ENCODE assay signal across 1 mouse cellular context in genomic region chr3:94953764-94954616, GRCm38 (mm10).
TF ChIP-seq lines count a peak whose summit lies in the region.

Gene Rfx5, plus strand, starts transcription at chr3:94954075.

TF ChIP-seq in CH12.LX, 34 proteins besides CTCF, POLR2A, EP300 and RAD21 (continued from another document):
- TF ChIP-seq RCOR1 (conservative IDR thresholded peaks at IDR 0.05; ENCODE audit: low read depth, low read length): 0 out of 2 replicates have a peak, but pooled peaks have one; percentile 64
- TF ChIP-seq JUN (IDR thresholded peaks at IDR 0.05; ENCODE audit: insufficient read depth, low read depth, low read length): no peak
- no peak for TF ChIP-seq USF2 (conservative IDR thresholded peaks at IDR 0.05; ENCODE audit: low read depth, low read length)
- no peak; the same call in 1 of the 2 replicates for TF ChIP-seq HCFC1 (IDR thresholded peaks at IDR 0.05; ENCODE audit: low read depth, low read length)
- TF ChIP-seq UBTF (IDR thresholded peaks at IDR 0.05; ENCODE audit: low read depth, low read length): 0 out of 2 replicates have a peak, but pooled peaks have one; percentile 41
- TF ChIP-seq ETS1 (conservative IDR thresholded peaks at IDR 0.05; ENCODE audit: low read depth, low read length): peak; percentile 94
- no peak for TF ChIP-seq ZC3H11A (IDR thresholded peaks at IDR 0.05; ENCODE audit: low read depth, low read length)
- peak; percentile 21; the same call in 1 of the 2 replicates for TF ChIP-seq USF1 (IDR thresholded peaks at IDR 0.05; ENCODE audit: low read depth, low read length)
- peak; percentile 47; the same call in 1 of the 2 replicates for TF ChIP-seq ZNF384 (IDR thresholded peaks at IDR 0.05; ENCODE audit: low read depth, low read length)
- TF ChIP-seq SIN3A (IDR thresholded peaks at IDR 0.05; ENCODE audit: low read length): peak; percentile 84
- TF ChIP-seq MAFK (IDR thresholded peaks at IDR 0.05; ENCODE audit: insufficient replicate concordance, low read length): no peak
- peak; percentile 91 for TF ChIP-seq MAZ (IDR thresholded peaks at IDR 0.05; ENCODE audit: low read depth, low read length)
TF ChIP-seq in CH12.LX: peak in this region for 22.
